Mouse (Mus musculus): ENCODE data around the gene Lrp6.

Lrp6 gene

DNA sequence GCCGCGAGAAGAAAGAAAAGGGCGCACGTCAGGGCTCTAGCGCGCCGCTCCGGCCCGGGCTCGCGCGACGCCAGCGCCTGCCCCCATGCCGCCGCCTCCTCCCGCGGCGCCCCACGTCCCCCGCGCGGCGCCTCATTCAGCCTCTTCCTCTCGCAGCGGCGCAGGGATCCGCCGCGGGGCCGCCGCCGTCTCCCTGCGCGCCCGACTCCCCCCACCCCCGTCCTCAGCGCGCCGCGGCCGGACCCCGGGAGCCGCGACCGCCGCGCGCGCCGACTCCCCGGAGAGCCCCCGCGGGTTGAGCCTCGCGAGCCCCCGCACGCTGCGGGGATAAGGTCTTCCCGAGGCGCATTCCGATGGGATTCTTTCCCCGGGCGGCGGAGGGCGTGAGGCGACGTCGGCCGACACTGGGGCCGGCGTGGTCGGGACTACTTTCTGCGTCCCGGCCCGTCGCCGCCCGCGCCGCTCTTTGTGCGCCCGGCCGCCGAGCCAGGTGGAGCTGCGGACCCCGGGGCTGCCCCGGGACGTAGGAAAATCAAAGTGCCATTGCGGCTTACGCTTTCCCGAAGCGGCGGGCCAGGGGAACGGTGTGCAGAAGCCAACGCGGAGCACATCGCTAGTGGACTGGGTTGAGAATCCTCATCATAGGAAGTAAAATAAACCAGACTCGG is at the start of gene Lrp6:
Gene Lrp6, minus strand, starts transcription at position 148 of the 668 bp plus-strand sequence.
- DNase-seq (ENCODE audit: low spot score), result peak; percentile 66

DNA sequence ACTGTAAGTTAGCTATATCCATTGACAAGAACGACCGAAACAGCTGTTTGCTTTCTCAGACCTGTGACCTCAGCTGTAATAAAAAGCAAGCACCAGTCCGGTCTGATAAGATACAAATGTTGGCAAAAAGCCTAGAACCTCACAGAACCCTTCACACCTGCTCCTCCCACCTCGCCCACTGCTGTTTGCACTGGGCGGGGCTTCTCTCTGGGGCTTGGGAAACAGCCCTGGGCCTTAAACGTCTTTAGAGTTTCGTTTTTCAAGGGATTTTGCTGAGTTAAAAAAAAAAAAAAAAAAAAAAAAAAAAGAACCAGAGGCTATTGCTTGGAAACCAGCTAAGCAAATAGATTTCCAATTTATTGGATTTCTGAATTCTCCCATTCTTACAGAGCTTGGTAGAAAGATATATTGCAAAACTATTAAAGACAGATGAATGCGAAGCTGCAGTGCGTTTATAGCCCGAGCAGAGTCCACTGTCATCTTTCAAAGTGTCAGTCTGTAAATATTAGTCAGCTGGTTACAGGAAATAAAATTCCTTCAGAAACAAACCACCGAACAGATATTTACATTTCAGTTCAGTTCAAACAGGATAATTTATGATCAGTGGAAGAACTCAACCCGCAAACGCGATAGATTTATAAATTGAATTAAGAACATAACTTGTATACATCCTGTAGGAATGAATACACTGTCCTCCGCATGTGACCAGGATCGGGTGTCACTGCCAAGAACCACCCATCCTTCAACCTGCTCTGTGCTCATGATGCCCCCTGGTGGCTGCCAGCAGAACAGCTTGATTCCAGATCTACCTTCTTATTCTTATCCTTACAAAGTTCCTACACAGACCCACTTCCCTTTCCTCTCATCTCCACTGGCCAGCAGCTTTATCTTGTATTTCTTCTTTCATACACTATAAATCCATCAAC is 48.2 kb upstream of the Lrp6 start:
- peak; percentile 68 for DNase-seq (ENCODE audit: low spot score)

DNA sequence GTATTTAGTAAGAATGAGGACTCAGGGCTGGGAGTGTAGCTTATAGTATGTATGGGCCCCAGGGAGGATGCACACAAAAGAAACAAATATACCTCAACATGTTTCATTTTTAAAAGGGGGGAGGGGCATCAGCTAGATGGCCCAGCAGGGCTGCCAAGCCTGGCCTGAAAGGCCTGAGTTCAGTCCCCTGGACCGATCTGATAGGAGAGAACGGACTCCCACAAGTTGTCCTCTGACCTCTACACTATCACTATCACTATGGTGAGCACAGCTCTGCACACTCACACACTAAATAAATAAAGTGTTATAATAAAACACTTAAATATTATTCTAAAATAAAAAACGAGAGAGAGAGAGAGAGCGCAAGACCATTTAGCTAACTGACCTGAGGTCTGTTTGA is 47.6 kb upstream of the Lrp6 start:
- DNase-seq (ENCODE audit: low spot score), result no peak

DNA sequence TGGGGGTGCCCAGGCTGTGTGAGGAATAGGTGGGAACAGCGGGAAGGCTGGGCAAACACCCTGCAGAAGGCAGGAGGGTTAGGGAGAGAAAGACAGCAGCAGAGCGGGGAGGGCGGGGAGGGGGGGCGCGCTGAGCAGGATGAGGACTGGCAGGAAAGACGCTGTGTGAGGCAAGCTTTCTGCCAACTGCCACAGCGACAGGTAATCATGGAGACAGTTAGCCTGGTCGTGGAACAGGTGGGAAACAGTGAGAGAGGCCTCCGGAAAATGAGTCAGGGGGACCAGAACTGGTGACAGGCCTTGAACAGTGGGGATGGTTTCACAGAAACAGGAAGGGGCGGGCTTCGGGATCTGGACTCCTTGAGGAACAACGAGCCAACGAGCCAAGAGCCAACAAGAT is 45.1 kb upstream of the Lrp6 start:
- DNase-seq (ENCODE audit: low spot score), result no peak

DNA sequence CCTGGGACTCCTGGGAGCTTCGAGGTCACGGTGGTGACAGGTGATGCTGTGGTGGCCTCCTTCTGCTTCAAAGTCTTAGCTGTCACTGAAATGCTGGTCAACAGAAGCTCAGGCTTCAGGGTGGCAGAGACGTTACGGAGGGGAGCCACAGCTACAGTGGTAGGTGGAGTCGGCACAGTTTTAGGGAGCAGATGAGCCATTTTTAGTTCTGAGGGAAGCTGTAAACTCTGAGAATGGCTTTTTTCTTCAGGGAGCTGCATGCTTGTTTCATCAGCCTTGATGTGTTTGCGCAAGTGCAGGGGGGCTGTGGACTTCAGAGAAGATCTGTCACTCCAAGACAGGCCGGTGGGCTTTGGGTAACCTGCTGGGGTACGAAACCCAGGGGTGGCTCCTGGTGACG is 43.6 kb upstream of the Lrp6 start:
- no peak for DNase-seq (ENCODE audit: low spot score)

DNA sequence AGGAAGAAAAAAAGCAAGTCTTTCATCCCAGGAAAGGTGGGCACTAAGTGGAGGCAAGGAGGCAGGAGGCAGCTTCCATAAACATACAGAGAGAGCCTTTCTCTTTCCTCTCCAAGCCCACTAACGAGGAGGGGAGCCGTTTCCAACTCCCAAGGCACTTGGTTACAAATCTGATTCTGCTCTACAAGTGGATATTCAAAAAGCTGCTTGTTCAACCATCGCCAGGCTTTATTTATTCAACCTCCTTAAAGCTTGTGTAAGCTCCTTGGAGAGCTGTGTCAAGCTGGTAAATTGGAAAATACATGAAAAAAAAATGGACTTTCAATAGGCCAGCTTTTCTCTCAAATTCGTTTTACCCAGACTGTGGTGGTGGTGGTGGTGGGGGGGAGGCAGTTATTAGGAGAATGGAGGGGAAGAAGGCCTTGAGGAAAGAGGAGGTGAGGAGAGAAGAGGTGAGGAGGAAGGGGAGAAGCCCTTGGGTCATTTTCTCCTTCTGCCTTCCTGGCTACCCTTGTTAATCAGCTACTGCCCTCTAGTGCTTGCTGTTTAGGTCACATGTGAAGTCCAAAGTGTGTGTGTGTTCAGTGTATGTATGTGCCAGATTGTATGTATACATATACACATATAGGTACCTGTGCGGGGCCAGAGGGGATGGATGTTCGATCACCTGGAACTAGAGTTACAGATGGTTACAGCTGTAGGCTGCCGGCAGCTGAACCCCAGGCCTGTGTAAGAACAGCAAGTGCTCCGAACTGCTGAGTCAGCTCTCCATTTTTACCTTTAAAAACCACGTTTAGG is 40.4 kb upstream of the Lrp6 start:
- DNase-seq (ENCODE audit: low spot score), result no peak

DNA sequence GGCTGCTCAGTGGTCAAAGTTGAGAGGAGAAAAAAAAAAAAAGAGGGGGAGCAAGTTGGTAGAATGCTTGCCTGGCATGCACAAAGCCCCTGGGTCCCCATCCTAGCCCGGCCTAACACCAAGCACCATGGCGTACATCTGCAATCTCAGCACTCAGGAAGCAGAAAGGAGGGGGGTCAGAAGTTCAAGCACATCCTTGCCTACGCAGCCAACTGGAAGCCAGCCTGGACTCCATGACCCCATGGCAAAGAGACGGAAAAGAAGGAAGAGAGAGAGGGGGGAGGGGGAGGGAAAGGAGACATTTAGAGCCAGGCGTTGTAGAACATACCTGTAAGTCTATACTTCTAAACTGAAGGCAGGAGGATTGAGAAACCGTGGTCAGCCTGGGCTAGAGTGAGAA is 39.8 kb upstream of the Lrp6 start:
- DNase-seq (ENCODE audit: low spot score), result no peak

DNA sequence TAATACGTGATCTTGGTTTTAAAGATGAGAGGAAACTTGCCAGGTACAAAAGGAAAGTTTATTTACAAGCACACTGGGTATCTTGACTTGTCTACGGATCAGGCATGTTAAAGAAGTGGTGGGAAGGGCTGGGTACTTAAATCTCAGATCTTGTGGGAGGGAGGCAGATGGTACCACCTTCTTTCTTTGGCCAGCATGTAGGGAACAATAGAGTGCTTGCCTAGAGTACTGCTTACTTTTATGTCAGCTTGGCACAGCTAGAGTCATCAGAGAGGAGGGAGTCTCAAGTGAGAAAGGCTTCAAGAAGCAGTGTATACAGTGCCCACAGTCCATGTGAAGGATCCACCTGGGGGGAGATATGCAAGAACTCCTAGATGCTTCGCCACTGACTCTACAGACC is 38.4 kb upstream of the Lrp6 start:
- no peak for DNase-seq (ENCODE audit: low spot score)

DNA sequence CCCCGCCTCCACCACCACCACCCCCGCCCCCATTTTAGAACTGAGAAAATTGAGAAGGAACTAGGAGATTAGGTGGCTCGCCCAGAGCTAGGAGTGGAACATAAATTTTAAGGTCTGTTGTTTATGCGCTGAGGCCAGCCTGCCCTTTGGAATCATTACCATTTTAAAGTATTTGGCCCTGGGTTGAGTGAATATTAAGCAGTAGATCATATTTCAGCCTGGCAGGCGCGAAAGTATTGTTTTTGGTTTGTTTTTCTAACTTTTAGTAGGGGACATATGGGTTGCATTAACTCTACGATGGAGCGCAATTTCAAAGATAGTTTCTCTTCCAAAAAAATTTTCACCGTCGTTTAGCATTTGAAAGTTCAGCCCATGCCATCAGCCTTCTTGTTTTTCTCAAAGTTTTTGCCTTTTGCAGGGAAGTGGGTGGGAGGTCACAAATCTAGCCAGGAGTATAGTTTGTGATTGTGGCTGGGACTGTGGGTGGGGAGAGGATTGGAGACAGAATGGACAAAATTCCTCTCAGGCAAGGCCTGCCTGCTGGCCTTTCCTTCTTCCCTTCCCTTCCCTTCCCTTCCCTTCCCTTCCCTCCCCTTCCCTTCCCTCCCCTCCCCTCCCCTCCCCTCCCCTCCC is 35.7 kb upstream of the Lrp6 start:
- DNase-seq (ENCODE audit: low spot score), result no peak

DNA sequence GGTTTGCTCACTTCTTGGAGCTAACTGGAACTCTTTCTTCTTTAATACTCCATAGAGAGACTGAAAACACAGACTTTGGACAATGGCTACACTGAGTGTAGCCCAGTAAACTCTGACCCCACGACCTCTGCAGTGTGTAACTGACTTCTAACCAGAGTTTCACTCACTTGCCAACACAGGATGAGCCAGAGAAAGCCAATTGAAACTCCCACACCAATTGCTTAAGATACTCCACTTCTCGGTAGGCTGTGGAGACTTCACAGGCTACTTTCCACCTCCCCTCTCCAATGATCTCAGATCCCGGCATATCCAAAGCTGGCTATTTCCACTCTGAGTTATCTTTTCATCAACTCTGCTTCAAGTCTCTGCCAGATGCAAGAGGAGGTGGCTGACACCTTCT is 35.0 kb upstream of the Lrp6 start:
- DNase-seq (ENCODE audit: low spot score), result no peak

DNA sequence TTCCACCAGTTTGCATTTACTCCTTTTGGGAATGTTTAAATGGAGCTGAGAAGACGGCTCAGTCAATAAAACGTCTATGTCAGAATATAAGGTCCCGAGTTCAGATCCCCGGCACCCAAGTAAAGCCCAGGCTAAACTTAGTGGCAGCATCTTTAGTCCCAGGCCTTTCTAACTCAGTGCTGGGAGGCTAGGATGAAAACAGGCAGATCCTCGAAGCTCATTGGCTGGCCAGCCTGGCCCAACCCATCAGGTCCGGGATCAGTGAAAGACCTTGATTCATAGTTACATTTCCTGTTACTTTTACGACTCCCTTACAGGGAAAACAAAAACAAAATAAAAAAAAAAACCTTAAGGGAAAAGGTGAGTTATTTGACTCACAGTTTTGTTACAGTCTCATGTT is 34.4 kb upstream of the Lrp6 start:
- DNase-seq (ENCODE audit: low spot score), result no peak

DNA sequence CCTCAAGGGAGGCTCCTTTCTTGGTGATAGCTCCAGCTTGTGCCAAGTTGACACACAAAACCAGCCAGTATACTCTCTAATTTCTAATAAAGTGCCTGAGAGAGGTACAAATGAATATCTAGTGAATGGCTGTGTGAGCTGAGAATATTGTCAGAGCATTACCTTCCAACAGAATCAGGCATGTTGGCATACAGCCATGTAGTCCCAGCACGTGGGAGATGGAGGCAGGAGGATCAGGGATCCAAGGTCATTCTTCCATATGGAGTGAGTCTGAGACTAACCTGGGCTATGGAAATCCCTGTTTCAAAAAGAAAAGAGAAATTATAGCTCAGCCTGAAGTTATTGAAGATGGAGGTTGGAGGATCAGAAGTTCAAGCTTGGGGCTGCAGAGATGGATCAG is 32.5 kb upstream of the Lrp6 start:
- DNase-seq (ENCODE audit: low spot score), result no peak

DNA sequence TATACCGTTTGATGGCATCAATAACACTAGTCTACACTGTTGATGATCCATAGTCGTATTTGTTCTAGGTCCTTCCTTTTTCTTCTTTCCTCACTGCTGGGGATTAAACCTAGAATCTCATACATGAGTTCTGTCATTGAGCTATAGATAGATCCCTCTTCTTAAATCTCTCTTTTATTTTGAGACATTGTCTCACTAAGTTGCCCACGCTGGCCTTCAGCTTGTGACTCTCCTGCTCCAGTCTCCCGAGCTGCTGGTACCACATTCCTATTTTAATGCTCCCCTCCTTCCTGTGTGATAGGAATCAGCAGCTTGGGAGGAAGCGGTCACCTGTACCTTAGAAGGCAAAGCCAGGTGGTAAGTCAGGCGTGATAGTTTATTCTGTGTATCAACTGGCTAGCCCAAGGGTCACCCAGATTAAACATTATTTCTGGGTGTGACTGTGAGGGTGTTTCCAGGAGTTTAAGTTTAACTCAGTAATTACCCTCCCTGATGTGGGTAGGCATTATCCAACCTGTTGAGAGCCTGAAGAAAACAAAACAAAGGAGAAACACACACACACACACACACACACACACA is 31.0 kb upstream of the Lrp6 start:
- no peak for DNase-seq (ENCODE audit: low spot score)

DNA sequence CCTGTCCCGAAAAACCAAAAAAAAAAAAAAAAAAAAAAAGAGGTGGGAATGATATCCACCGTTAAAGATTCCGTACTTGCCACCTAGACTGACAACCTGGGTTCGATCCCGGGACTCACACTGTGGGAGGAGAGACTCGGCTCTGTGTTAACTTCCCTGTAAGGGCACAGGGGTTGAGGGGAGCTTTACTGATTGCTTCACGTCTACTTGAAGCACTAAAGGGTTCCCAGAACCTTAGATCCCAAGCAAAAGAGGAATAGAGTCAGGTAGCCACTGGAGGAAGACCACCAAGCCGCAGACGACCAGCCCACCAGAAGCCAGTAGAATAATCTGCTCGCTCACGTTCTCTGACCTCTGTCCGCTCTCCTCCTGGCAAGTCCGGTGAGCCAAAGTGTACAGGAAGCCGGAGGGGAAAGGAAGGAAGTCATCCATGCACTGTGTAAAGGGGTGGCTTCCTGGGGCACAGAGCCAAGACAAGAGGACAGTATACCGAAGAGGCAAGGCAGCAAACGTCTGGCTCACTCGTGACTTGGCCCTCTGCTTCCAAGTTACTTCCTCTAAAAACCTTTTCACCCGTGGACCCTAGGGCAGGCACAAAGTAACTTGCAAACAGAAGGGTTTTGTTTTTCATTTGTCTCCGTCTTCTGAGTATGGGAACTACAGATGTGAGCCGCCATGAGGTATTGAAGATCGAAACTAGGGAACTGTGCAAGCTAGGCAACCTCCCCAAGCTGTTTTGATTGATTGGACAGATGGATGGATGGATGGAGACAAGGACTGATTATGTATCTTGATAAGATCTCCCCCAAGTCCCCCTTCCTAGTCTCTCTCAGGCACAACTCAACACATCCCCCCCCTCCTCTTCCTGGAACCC is 28.0 kb upstream of the Lrp6 start:
- no peak for DNase-seq (ENCODE audit: low spot score)

DNA sequence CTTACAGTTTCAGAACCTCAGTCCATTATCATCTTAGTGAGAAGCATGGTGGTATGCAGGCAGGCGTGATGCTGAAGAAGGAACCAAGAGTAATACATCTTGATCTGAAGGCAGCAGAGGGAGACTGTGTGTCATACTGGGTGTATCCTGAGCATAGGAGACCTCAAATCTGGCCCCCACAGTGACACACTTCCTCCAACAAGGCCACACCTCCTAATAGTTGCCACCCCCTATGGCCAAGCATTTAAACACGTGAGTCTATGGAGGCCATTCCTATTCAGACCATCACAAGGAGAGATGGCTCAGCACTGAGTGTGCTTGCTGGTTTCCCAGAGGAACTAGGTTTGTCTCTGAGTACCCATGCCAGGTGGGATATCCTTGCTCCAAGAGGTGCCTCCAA is 24.8 kb upstream of the Lrp6 start:
- no peak for DNase-seq (ENCODE audit: low spot score)

DNA sequence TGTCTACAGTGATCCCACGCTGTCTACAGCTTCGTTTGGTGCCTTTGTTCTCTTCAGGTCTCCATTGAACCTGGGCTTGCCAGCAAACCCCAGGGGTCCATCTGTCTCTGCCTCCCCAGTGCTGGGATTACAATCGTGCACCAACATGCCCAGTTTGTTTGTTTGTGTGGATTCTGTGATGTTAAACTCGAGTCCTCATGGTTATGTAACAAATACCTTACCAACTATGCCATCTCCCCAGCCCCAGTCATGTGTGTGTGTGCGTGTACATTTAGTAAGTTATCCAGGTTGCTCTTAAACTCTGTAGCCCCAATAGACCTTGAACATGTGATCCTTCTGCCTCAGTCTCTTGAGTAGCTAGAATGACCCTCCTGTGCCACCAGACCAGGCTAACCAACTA is 19.5 kb upstream of the Lrp6 start:
- DNase-seq (ENCODE audit: low spot score), result no peak

DNA sequence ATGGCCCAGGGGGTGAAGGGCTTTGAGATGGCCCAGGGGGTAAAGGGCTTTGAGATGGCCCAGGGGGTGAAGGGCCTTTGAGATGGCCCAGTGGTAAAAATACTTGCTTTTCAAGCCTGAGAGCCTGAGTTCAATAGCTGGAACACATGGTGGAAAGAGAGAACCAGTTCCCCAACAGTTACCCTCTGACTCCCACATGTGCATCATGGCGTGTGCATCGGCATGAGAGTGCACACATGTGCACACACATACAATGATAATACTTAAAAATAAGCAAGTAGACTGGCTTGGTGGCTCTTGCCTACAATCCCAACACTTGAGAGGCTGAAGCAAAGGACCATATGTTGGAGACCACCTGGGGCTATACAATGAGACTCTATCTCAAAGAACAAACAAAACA is 17.9 kb upstream of the Lrp6 start:
- DNase-seq (ENCODE audit: low spot score), result no peak

DNA sequence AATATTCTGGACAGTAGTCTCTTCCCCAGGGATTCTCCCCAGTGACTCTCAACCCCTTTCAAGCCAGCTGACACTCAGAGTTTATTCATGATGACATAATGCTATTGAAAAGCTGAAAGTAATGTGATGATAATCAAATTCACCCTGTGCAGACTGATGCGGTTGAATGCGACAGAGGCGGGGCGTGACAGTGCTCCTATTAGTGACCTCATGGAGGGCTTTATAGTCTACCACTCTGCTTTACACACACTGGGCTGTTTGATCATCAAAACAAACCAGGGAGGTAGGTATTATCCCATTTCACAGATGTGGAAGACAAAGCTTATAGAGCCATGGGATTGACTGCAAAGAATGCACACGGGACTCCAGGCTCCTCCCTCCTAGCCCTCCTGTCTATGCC is 15.3 kb upstream of the Lrp6 start:
- no peak for DNase-seq (ENCODE audit: low spot score)

DNA sequence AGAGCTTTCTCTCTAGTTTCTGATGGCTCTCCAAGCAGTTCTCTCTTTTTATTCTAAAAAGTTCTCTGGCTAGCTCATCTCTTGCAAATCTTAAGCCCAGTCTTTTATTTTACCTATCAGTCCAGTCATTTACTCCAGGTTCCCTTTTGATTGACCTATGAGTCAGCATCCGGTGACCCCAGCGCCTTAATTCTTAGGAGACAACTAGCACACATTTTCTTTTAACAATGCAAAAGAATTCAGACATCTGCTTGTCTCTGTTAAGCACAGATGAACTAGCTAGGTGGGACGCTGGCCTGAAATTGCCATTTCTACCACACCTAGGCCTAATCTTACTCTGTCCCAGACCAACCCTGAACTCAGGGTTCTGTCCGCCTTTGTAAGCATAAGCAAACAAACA is 12.7 kb upstream of the Lrp6 start:
- DNase-seq (ENCODE audit: low spot score), result no peak

DNA sequence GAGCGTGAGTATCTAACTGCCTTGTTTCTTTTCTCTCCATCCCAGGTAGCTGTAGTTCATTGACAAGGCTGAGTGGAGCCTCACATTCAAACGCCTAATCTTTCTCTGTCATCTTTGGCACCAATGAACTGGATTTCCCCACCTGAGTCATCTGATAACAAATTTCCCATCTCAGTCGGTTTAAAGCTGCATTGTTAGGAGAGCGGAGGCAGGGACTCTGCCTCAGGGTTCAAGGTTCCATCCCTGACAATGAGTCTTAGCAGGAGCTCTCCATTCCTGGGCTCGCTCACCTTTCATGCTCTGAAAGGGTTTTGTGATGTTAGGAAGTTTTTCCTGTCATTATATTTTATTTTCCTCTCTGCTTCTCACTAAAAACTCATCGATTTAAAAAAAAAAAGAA is 11.3 kb upstream of the Lrp6 start:
- DNase-seq (ENCODE audit: low spot score), result no peak

DNA sequence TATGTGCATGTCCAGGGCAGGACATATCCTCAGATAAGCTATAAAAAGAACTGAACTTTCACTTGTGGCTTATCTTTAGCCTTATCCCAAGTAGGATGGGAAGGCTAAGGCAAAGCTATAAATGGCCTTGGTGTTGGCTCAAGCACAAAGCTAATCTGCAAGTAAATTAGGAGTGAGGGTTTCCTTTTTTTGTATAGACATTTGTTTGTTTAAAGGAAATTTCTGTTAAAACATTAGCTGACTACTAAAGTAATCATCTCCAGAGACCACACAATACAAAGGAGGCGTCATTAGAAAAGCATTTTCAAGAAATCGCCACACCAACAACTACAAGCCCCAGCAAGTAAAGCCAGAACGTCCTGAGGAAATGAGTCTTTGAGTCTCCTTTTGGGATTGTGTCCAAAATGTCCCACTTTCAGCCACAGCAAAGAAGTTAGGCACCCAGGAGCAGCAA is 8.6 kb upstream of the Lrp6 start:
- DNase-seq (ENCODE audit: low spot score), result no peak
